Mouse (Mus musculus) hindbrain, postnatal 0 days (tissue): Measurements from ENCODE around the gene Klf7. TPM values are rescaled to one million over a fixed set of nuclear protein-coding genes. Genes with fewer than 3 reads are reported as not detected.

ENCODE experiments used
- ATAC-seq: fragments of 200-750 bp; cut with Nextera tagmentation; 2 replicates; pipeline ENCODE4 v1.8.0; 2017; ENCODE audit warnings: mild to moderate bottlenecking, moderate TSS enrichment, moderate library complexity
- DNase-seq: peaks from one replicate; pipeline ENCODE4 v3.0.0-alpha.2; 2015; ENCODE audit warnings: low spot score
- H3K27ac ChIP-seq: fragments of 300-500 bp; sonication (generic); 2 replicates; pipeline ENCODE4 v1.5.1; 2014; ENCODE audit warnings: mild to moderate bottlenecking
- H3K27me3 ChIP-seq: fragments of 300-500 bp; sonication (generic); 2 replicates; pipeline ENCODE4 v1.6.1; 2014; ENCODE audit warnings: low read length, mixed read lengths; ENCODE audit not compliant: insufficient read depth
- H3K36me3 ChIP-seq: fragments of 300-500 bp; sonication (generic); 2 replicates; pipeline ENCODE4 v1.6.1; 2014; ENCODE audit warnings: low read length, mixed read lengths; ENCODE audit not compliant: insufficient read depth
- H3K4me1 ChIP-seq: fragments of 300-500 bp; sonication (generic); 2 replicates; pipeline ENCODE4 v1.6.1; 2014; ENCODE audit warnings: antibody characterized with exemption, low read length, mixed read lengths; ENCODE audit not compliant: insufficient read depth
- H3K4me2 ChIP-seq: fragments of 300-500 bp; sonication (generic); 2 replicates; pipeline ENCODE4 v1.6.1; 2014; ENCODE audit warnings: low read depth, mild to moderate bottlenecking, low read length, moderate library complexity, mixed read lengths
- H3K4me3 ChIP-seq: fragments of 300-500 bp; sonication (generic); 2 replicates; pipeline ENCODE4 v1.5.1; 2014; ENCODE audit warnings: low read length
- H3K9ac ChIP-seq: fragments of 300-500 bp; sonication (generic); replicated peaks from 2 replicates; pipeline ENCODE4 v1.6.1; 2014; ENCODE audit warnings: mild to moderate bottlenecking, low read length, moderate library complexity, mixed read lengths
- H3K9me3 ChIP-seq: fragments of 300-500 bp; sonication (generic); 2 replicates; pipeline ENCODE4 v1.6.1; 2016; ENCODE audit warnings: low read length, mixed read lengths
- CTCF ChIP-seq: IDR thresholded peaks from 2 replicates; pipeline ENCODE4 v1.5.1; 2016; ENCODE audit warnings: antibody characterized with exemption, control low read depth, low read depth
- WGBS: fragments of 180-500 bp; shearing (Covaris S2); extraction: QIAGEN DNeasy Blood & Tissue Kit; methylation state at CpG from one replicate; pipeline ENCODE4 v1.1.7; 2014; 5-methylcytosine and 5-hydroxymethylcytosine counted together
- polyA plus RNA-seq: library from polyadenylated mRNA; unstranded; fragments of >200 nt; fragmentation: Nextera tagmentation; extraction: Ambion mirVana; gene quantifications from 2 replicates; pipeline ENCODE4 v1.2.1, GENCODE M21; 2015
- total RNA-seq: library from RNA; depleted of rRNA; stranded (reverse); fragments of >200 nt; gene quantifications from 2 replicates; pipeline ENCODE4 v1.2.3, GENCODE M21; 2014

Klf7 gene
- total and polyA plus RNA-seq, 2 experiments from 2014 or later = 48.0 to 120 TPM

- 63% methylated on average over 9 of the region's 9 CpGs for WGBS
- peaks cover 24% of the 10 kb centered on the region for H3K4me1 ChIP-seq
Measured at GRCm38 (mm10) chr1:64091591-64091990, 30.5 kb downstream of the Klf7 start.

GRCm38 (mm10) chr1:64090566-64090965 is 31.5 kb downstream of the Klf7 start:
- peaks cover 24% of the 10 kb centered on the region for H3K4me1 ChIP-seq
- no peak overlapping the region for H3K4me3 ChIP-seq
- WGBS = 72% methylated on average over 5 of the region's 5 CpGs
- H3K9ac ChIP-seq = no peak overlapping the region
- no peak for DNase-seq
- H3K36me3 ChIP-seq = no peaks in the 10 kb centered on the region; the same call in 1 of the 2 replicates
- H3K27ac ChIP-seq = no peak overlapping the region
- no peaks in the 10 kb centered on the region for H3K9me3 ChIP-seq
- no peaks in the 10 kb centered on the region for H3K27me3 ChIP-seq
- no peak for TF ChIP-seq CTCF
- no peak for ATAC-seq
- no peak overlapping the region for H3K4me2 ChIP-seq

More at GRCm38 (mm10) chr1:64091591-64091990, 30.5 kb downstream of the Klf7 start:
- ATAC-seq (no peak), DNase-seq (no peak)
- Histone ChIP-seq H3K4me2 (no peak overlapping the region), H3K4me3 (no peak overlapping the region), H3K27ac (no peak overlapping the region), H3K27me3 (no peaks in the 10 kb centered on the region), H3K9ac (no peak overlapping the region), H3K9me3 (no peaks in the 10 kb centered on the region), H3K36me3 (no peaks in the 10 kb centered on the region; the same call in 1 of the 2 replicates)
- no peak for TF ChIP-seq CTCF

- Histone ChIP-seq H3K9me3 (no peaks in the 10 kb centered on the region), H3K4me3 (no peak overlapping the region), H3K4me1 (peaks cover 24% of the 10 kb centered on the region), H3K27me3 (no peaks in the 10 kb centered on the region), H3K9ac (no peak overlapping the region), H3K36me3 (no peaks in the 10 kb centered on the region; the same call in 1 of the 2 replicates), H3K4me2 (no peak overlapping the region), H3K27ac (no peak overlapping the region)
- WGBS = 74% methylated on average over 1 of the region's 1 CpGs
- no peak for TF ChIP-seq CTCF
- no peak for ATAC-seq
- no peak for DNase-seq
Measured at GRCm38 (mm10) chr1:64089691-64090090, 32.4 kb downstream of the Klf7 start.

GRCm38 (mm10) chr1:64088604-64089320 is 33.3 kb downstream of the Klf7 start:
- Histone ChIP-seq H3K27me3 (no peaks in the 10 kb centered on the region), H3K4me1 (peaks cover 24% of the 10 kb centered on the region), H3K9ac (no peak overlapping the region), H3K36me3 (no peaks in the 10 kb centered on the region; the same call in 1 of the 2 replicates), H3K4me3 (no peak overlapping the region), H3K27ac (peak overlapping the region; percentile 62; the same call in 1 of the 2 replicates), H3K9me3 (no peaks in the 10 kb centered on the region), H3K4me2 (peak overlapping the region; percentile 31)
- DNase-seq (no peak), ATAC-seq (peak; percentile 18; the same call in 1 of the 2 replicates)
- WGBS = 60% methylated on average over 12 of the region's 12 CpGs
- no peak for TF ChIP-seq CTCF

GRCm38 (mm10) chr1:64087657-64088603 is 34.2 kb downstream of the Klf7 start:
- H3K9ac ChIP-seq = no peak overlapping the region
- peaks cover 24% of the 10 kb centered on the region for H3K4me1 ChIP-seq
- H3K36me3 ChIP-seq = no peaks in the 10 kb centered on the region; the same call in 1 of the 2 replicates
- H3K27me3 ChIP-seq = no peaks in the 10 kb centered on the region
- H3K4me2 ChIP-seq = peak overlapping the region; percentile 31
- no peak overlapping the region for H3K4me3 ChIP-seq
- WGBS = 23% methylated on average over 17 of the region's 17 CpGs
- H3K27ac ChIP-seq = peak overlapping the region; percentile 62; the same call in 1 of the 2 replicates
- ATAC-seq (peak; percentile 82), DNase-seq (peak; percentile 69)
- H3K9me3 ChIP-seq = no peaks in the 10 kb centered on the region
- no peak; the same call in 1 of the 2 replicates for TF ChIP-seq CTCF

GRCm38 (mm10) chr1:64085875-64086274 is 36.2 kb downstream of the Klf7 start:
- H3K36me3 ChIP-seq = no peaks in the 10 kb centered on the region
- 89% methylated on average over 4 of the region's 4 CpGs for WGBS
- no peak overlapping the region for H3K27ac ChIP-seq
- no peak for TF ChIP-seq CTCF
- no peaks in the 10 kb centered on the region for H3K9me3 ChIP-seq
- H3K4me1 ChIP-seq = peaks cover 28% of the 10 kb centered on the region
- no peaks in the 10 kb centered on the region for H3K27me3 ChIP-seq
- H3K4me2 ChIP-seq = no peak overlapping the region
- no peak for ATAC-seq
- H3K9ac ChIP-seq = no peak overlapping the region
- DNase-seq = no peak
- H3K4me3 ChIP-seq = no peak overlapping the region
